Mouse (Mus musculus) heart, embryonic 12.5 days (tissue): Measurements from ENCODE around the gene Gm21209. TPM values are rescaled to one million over a fixed set of nuclear protein-coding genes. Genes with fewer than 3 reads are reported as not detected.
"Not testable (repeated sequence)": the region's sequence is repeated elsewhere in the genome, so short reads cannot be mapped to it uniquely, and the experiment has no call there.

ENCODE experiments used
- ATAC-seq: fragments of 200-750 bp; cut with Nextera tagmentation; 2 replicates; pipeline ENCODE4 v1.8.0; 2017; ENCODE audit warnings: moderate TSS enrichment, moderate library complexity; ENCODE audit not compliant: insufficient number of reproducible peaks, low FRiP score
- H3K27ac ChIP-seq: fragments of 300-500 bp; sonication (generic); 2 replicates; pipeline ENCODE4 v1.5.1; 2016; ENCODE audit warnings: mild to moderate bottlenecking, moderate library complexity; ENCODE audit not compliant: poor library complexity, severe bottlenecking
- H3K27me3 ChIP-seq: fragments of 300-500 bp; sonication (generic); replicated peaks from 2 replicates; pipeline ENCODE4 v1.6.1; 2016; ENCODE audit warnings: mild to moderate bottlenecking, moderate library complexity
- H3K36me3 ChIP-seq: fragments of 300-500 bp; sonication (generic); 2 replicates; pipeline ENCODE4 v1.6.1; 2016; ENCODE audit warnings: mild to moderate bottlenecking, moderate library complexity
- H3K4me1 ChIP-seq: fragments of 300-500 bp; sonication (generic); replicated peaks from 2 replicates; pipeline ENCODE4 v1.6.1; 2016; ENCODE audit warnings: mild to moderate bottlenecking
- H3K4me2 ChIP-seq: fragments of 300-500 bp; sonication (generic); 2 replicates; pipeline ENCODE4 v1.6.1; 2016; ENCODE audit warnings: mild to moderate bottlenecking, moderate library complexity
- H3K4me3 ChIP-seq: fragments of 300-500 bp; sonication (generic); 2 replicates; pipeline ENCODE4 v1.5.1; 2016; ENCODE audit warnings: mild to moderate bottlenecking
- H3K9ac ChIP-seq: fragments of 300-500 bp; sonication (generic); 2 replicates; pipeline ENCODE4 v1.6.1; 2016; ENCODE audit warnings: mild to moderate bottlenecking, moderate library complexity
- H3K9me3 ChIP-seq: fragments of 300-500 bp; sonication (generic); replicated peaks from 2 replicates; pipeline ENCODE4 v1.6.1; 2016; ENCODE audit warnings: mild to moderate bottlenecking, moderate library complexity
- WGBS: fragments of 180-500 bp; shearing (Covaris S2); methylation state at CpG from one replicate; pipeline ENCODE4 v1.1.7; 2016; 5-methylcytosine and 5-hydroxymethylcytosine counted together
- polyA plus RNA-seq: library from polyadenylated mRNA; unstranded; fragments of >200 nt; fragmentation: Nextera tagmentation; extraction: Ambion mirVana; gene quantifications from 2 replicates; pipeline ENCODE4 v1.2.1, GENCODE M21; 2016

Gm21209 gene
- not detected in 2 replicates for polyA plus RNA-seq

GRCm38 (mm10) chrY:49570856-49571255 lies at the start of gene Gm21209:
TSS of gene Gm21209 (plus strand) at chrY:49571156.
- H3K9ac ChIP-seq, H3K4me3 ChIP-seq, H3K9me3 ChIP-seq, H3K27me3 ChIP-seq, H3K27ac ChIP-seq, H3K4me1 ChIP-seq, H3K36me3 ChIP-seq, H3K4me2 ChIP-seq, ATAC-seq: not testable (repeated sequence)
- WGBS: no CpG with 5 or more reads among the region's 6 CpGs
